Comparison of ENCODE assay signal across 8 mouse cellular contexts in the genomic region with DNA sequence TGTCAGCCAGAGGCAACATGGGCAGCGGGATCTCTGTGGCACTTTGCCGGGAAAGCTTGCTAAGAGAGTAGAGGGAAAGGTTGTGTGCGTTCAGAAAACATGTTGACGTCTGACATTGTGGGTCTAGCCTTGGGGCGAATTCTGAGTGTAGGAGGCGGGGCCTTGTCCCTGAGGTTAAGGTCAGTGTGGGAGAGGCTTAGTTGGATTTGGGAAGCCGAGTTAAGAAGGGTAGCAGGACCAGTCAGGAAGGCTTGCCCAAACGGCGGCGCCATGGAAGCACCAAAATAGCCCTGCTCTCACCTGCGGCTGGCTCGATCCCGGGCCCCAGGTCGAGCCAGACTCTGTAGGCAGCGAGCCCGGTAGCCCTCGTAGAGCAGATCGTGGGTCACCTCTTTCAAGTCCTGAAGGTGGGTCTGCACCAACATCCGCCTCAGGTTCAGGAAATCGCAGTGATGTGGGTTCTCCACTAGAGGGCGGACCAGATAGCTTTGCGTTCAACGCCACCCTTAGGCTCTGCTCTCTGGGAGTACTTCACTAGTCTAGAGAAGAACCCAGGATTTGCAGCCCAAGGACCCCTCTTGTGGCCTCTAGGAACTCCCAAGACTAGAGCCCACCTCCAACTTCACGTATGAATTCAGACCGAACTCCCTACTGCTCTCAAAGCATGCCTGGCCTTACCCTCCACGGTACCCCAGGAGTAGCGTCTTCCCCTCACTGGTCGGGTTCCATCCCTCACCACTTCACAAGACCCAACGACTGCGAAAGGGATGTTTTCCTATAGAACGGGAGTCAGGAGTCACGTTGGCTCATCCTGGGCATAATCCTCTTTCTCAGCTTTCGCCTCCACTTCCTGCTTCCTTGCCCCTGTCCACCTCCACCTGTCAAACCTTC. TPM values are rescaled to one million over a fixed set of nuclear protein-coding genes. Genes with fewer than 3 reads are reported as not detected.
DNase-seq lines count a peak whose midpoint lies in the region; ATAC-seq and TF ChIP-seq lines count a peak whose summit lies in the region.

No protein-coding gene starts in this region.

- WGBS in heart, embryonic 15.5 days, result 23% methylated on average over 33 of the region's 33 CpGs
- 24% methylated on average over 33 of the region's 33 CpGs for WGBS in kidney, postnatal 0 days

- TF ChIP-seq CTCF in ES-Bruce4 (IDR thresholded peaks at IDR 0.05; ENCODE audit: low read depth, low read length), result peak; percentile 86
- peak; percentile 90 for TF ChIP-seq CTCF in embryonic fibroblast, embryonic 13.5 days (IDR thresholded peaks at IDR 0.05; ENCODE audit: borderline replicate concordance, insufficient read depth, low read length)
- TF ChIP-seq CTCF in kidney, postnatal 0 days (IDR thresholded peaks at IDR 0.05; ENCODE audit: low read depth), result peak; percentile 92

- DNase-seq in adrenal gland, postnatal 14 days, result peak; percentile 79
- DNase-seq in kidney, postnatal 0 days (ENCODE audit: low spot score), result peak; percentile 88
- peak; percentile 83 for DNase-seq in lung, postnatal 25 days (ENCODE audit: low spot score)
- DNase-seq in retina, postnatal 1 day, result peak; percentile 83
- no peak for DNase-seq in right cerebral cortex, postnatal 36 days (ENCODE audit: low spot score in 2 of 2)

- ATAC-seq in heart, embryonic 15.5 days (replicated peaks; ENCODE audit: insufficient number of reproducible peaks, insufficient read depth, low FRiP score, low read depth), result no peak
- 0 out of 2 replicates have a peak, but pooled peaks have one; percentile 26 for ATAC-seq in kidney, postnatal 0 days (replicated peaks; ENCODE audit: low FRiP score, low read depth)

- H3K4me1 ChIP-seq in ES-Bruce4 (ENCODE audit: control insufficient read depth, insufficient read depth, low read length), result peaks cover 1% of the 10 kb centered on the region
- H3K4me1 ChIP-seq in embryonic fibroblast, embryonic 13.5 days (ENCODE audit: control insufficient read depth, insufficient read depth, low read length), result no peaks in the 10 kb centered on the region
- H3K4me1 ChIP-seq in heart, embryonic 15.5 days (replicated peaks), result peaks cover 47% of the 10 kb centered on the region
- no peaks in the 10 kb centered on the region for H3K4me1 ChIP-seq in kidney, postnatal 0 days (replicated peaks; ENCODE audit: insufficient read depth, low read length)

- H3K4me3 ChIP-seq in ES-Bruce4 (ENCODE audit: low read depth, low read length), result peak overlapping the region; percentile 69
- no peak overlapping the region for H3K4me3 ChIP-seq in embryonic fibroblast, embryonic 13.5 days (ENCODE audit: insufficient read depth, low read length)
- peak overlapping the region; percentile 44 for H3K4me3 ChIP-seq in heart, embryonic 15.5 days
- peak overlapping the region; percentile 30 for H3K4me3 ChIP-seq in kidney, postnatal 0 days (replicated peaks; ENCODE audit: low read depth, low read length)

- H3K9ac ChIP-seq in ES-Bruce4 (ENCODE audit: low read depth, poor library complexity, severe bottlenecking), result peak overlapping the region; percentile 61
- peak overlapping the region; percentile 50 for H3K9ac ChIP-seq in heart, embryonic 15.5 days
- peak overlapping the region; percentile 53 for H3K9ac ChIP-seq in kidney, postnatal 0 days (ENCODE audit: low read depth, low read length)

- H3K9me3 ChIP-seq in ES-Bruce4 (replicated peaks; ENCODE audit: control insufficient read depth, insufficient read depth, low read length, poor library complexity, severe bottlenecking), result no peaks in the 10 kb centered on the region
- no peaks in the 10 kb centered on the region for H3K9me3 ChIP-seq in heart, embryonic 15.5 days (replicated peaks)
- H3K9me3 ChIP-seq in kidney, postnatal 0 days (replicated peaks; ENCODE audit: low read length), result no peaks in the 10 kb centered on the region

- peak overlapping the region; percentile 63 for H3K27ac ChIP-seq in ES-Bruce4 (ENCODE audit: insufficient read depth, low read length)
- H3K27ac ChIP-seq in embryonic fibroblast, embryonic 13.5 days (ENCODE audit: insufficient read depth, low read length), result no peak overlapping the region
- peak overlapping the region; percentile 45; the same call in 1 of the 2 replicates for H3K27ac ChIP-seq in heart, embryonic 15.5 days
- peak overlapping the region; percentile 64 for H3K27ac ChIP-seq in kidney, postnatal 0 days

- peak; percentile 56; the same call in 1 of the 2 replicates for TF ChIP-seq EP300 in ES-Bruce4 (IDR thresholded peaks at IDR 0.05; ENCODE audit: insufficient read depth, low read depth, low read length)

- TF ChIP-seq POLR2A in ES-Bruce4 (IDR thresholded peaks at IDR 0.05; ENCODE audit: insufficient read depth, low read length), result no peak
- TF ChIP-seq POLR2A in embryonic fibroblast, embryonic 13.5 days (IDR thresholded peaks at IDR 0.05; ENCODE audit: low read depth, low read length), result no peak

- peaks cover 4% of the 10 kb centered on the region; the same call in 1 of the 2 replicates for H3K36me3 ChIP-seq in ES-Bruce4 (ENCODE audit: control insufficient read depth, insufficient read depth, low read length, poor library complexity, severe bottlenecking)
- H3K36me3 ChIP-seq in heart, embryonic 15.5 days, result no peaks in the 10 kb centered on the region
- H3K36me3 ChIP-seq in kidney, postnatal 0 days (ENCODE audit: insufficient read depth, low read length), result no peaks in the 10 kb centered on the region

- H3K27me3 ChIP-seq in ES-Bruce4 (ENCODE audit: control insufficient read depth, insufficient read depth, low read length, poor library complexity, severe bottlenecking), result no peaks in the 10 kb centered on the region
- no peaks in the 10 kb centered on the region for H3K27me3 ChIP-seq in heart, embryonic 15.5 days
- no peaks in the 10 kb centered on the region for H3K27me3 ChIP-seq in kidney, postnatal 0 days (ENCODE audit: insufficient read depth, low read length)

- peak overlapping the region; percentile 68 for H3K4me2 ChIP-seq in heart, embryonic 15.5 days
- H3K4me2 ChIP-seq in kidney, postnatal 0 days (ENCODE audit: low read length), result peak overlapping the region; percentile 76

RNA-seq across cellular contexts. Expression of a gene that starts 6.5 kb away (rescaled TPM):
- polyA plus RNA-seq in ES-Bruce4 (2011; ENCODE audit: insufficient read depth, insufficient read length, low read depth, missing spikeins), result 278 and 351 TPM in 2 replicates
- 4.3 and 4.9 TPM in 2 replicates for total RNA-seq in adrenal gland, postnatal 14 days (2021)
- 1.4 and 1.7 TPM in 2 replicates for polyA plus RNA-seq in embryonic fibroblast, embryonic 13.5 days (2011; ENCODE audit: insufficient read length, low read depth, missing spikeins)
- 11.6 and 15.4 TPM in 2 replicates for polyA plus RNA-seq in heart, embryonic 15.5 days (2015; fragmentation: Nextera tagmentation; extraction: Ambion mirVana)
- polyA plus RNA-seq in kidney, postnatal 0 days (2015; fragmentation: Nextera tagmentation; extraction: Ambion mirVana), result 2.9 and 4.7 TPM in 2 replicates

RNA-seq across cellular contexts. Expression of a gene that starts 7.0 kb away (rescaled TPM):
- 42.8 and 55.5 TPM in 2 replicates for polyA plus RNA-seq in ES-Bruce4 (2011; ENCODE audit: insufficient read depth, insufficient read length, low read depth, missing spikeins)
- 38.9 and 45.6 TPM in 2 replicates for total RNA-seq in adrenal gland, postnatal 14 days (2021)
- polyA plus RNA-seq in embryonic fibroblast, embryonic 13.5 days (2011; ENCODE audit: insufficient read length, low read depth, missing spikeins), result 37.0 and 37.5 TPM in 2 replicates
- 17.0 and 21.3 TPM in 2 replicates for polyA plus RNA-seq in heart, embryonic 15.5 days (2015; fragmentation: Nextera tagmentation; extraction: Ambion mirVana)
- 14.9 and 16.9 TPM in 2 replicates for polyA plus RNA-seq in kidney, postnatal 0 days (2015; fragmentation: Nextera tagmentation; extraction: Ambion mirVana)

RNA-seq across cellular contexts. Expression of a gene that starts 17.6 kb away (rescaled TPM):
- 52.1 and 57.0 TPM in 2 replicates for polyA plus RNA-seq in ES-Bruce4 (2011; ENCODE audit: insufficient read depth, insufficient read length, low read depth, missing spikeins)
- 10.0 and 13.8 TPM in 2 replicates for total RNA-seq in adrenal gland, postnatal 14 days (2021)
- 11.0 and 12.4 TPM in 2 replicates for polyA plus RNA-seq in embryonic fibroblast, embryonic 13.5 days (2011; ENCODE audit: insufficient read length, low read depth, missing spikeins)
- 17.8 and 23.7 TPM in 2 replicates for polyA plus RNA-seq in heart, embryonic 15.5 days (2015; fragmentation: Nextera tagmentation; extraction: Ambion mirVana)
- polyA plus RNA-seq in kidney, postnatal 0 days (2015; fragmentation: Nextera tagmentation; extraction: Ambion mirVana), result 22.3 and 25.1 TPM in 2 replicates

RNA-seq across cellular contexts. Expression of a gene that starts 17.7 kb away (rescaled TPM):
- 210 and 229 TPM in 2 replicates for polyA plus RNA-seq in ES-Bruce4 (2011; ENCODE audit: insufficient read depth, insufficient read length, low read depth, missing spikeins)
- 11.2 and 35.8 TPM in 2 replicates for total RNA-seq in adrenal gland, postnatal 14 days (2021)
- 3.9 and 4.2 TPM in 2 replicates for polyA plus RNA-seq in embryonic fibroblast, embryonic 13.5 days (2011; ENCODE audit: insufficient read length, low read depth, missing spikeins)
- 22.8 and 33.9 TPM in 2 replicates for polyA plus RNA-seq in heart, embryonic 15.5 days (2015; fragmentation: Nextera tagmentation; extraction: Ambion mirVana)
- 16.7 and 20.5 TPM in 2 replicates for polyA plus RNA-seq in kidney, postnatal 0 days (2015; fragmentation: Nextera tagmentation; extraction: Ambion mirVana)

RNA-seq across cellular contexts. Expression of a gene that starts 19.4 kb away (rescaled TPM):
- 98.6 and 120 TPM in 2 replicates for polyA plus RNA-seq in ES-Bruce4 (2011; ENCODE audit: insufficient read depth, insufficient read length, low read depth, missing spikeins)
- total RNA-seq in adrenal gland, postnatal 14 days (2021), result 50.9 and 55.4 TPM in 2 replicates
- polyA plus RNA-seq in embryonic fibroblast, embryonic 13.5 days (2011; ENCODE audit: insufficient read length, low read depth, missing spikeins), result 66.3 and 74.3 TPM in 2 replicates
- polyA plus RNA-seq in heart, embryonic 15.5 days (2015; fragmentation: Nextera tagmentation; extraction: Ambion mirVana), result 35.4 and 42.5 TPM in 2 replicates
- 42.8 and 47.7 TPM in 2 replicates for polyA plus RNA-seq in kidney, postnatal 0 days (2015; fragmentation: Nextera tagmentation; extraction: Ambion mirVana)

Comparison
In these comparisons a context has a peak if more than half of its experiments do, and no peak if none do; other contexts are left out.
1. DNase-seq: peak in adrenal gland, postnatal 14 days (single experiment), kidney, postnatal 0 days (single experiment), lung, postnatal 25 days (single experiment) and retina, postnatal 1 day (single experiment); none in right cerebral cortex, postnatal 36 days (0 of 2).
2. RNA of a gene that starts 6.5 kb away (polyA plus RNA-seq): 278 to 351 TPM in ES-Bruce4; 11.6 to 15.4 TPM in heart, embryonic 15.5 days, 2.9 to 4.7 TPM in kidney, postnatal 0 days and 1.4 to 1.7 TPM in embryonic fibroblast, embryonic 13.5 days; every median in the first group is over 10 times any median in the second.
3. Peak in every context shown above with its lines, with median percentiles within 50 percentile points of each other: H3K9ac ChIP-seq and CTCF ChIP-seq.